Mouse (Mus musculus) kidney, embryonic 14.5 days (tissue): ENCODE measurements around the gene Rptor. TPM values are rescaled to one million over a fixed set of nuclear protein-coding genes. Genes with fewer than 3 reads are reported as not detected.

Experiments used
- ATAC-seq: fragments of 200-750 bp; cut with Nextera tagmentation; 2 replicates; pipeline ENCODE4 v1.8.0; 2017; ENCODE audit warnings: moderate number of reproducible peaks, mild to moderate bottlenecking, moderate TSS enrichment, moderate library complexity; ENCODE audit not compliant: low FRiP score, low TSS enrichment
- H3K27ac ChIP-seq: fragments of 300-500 bp; sonication (generic); 2 replicates; pipeline ENCODE4 v1.5.1; 2014; ENCODE audit warnings: low read depth, mild to moderate bottlenecking, low read length, moderate library complexity, mixed read lengths
- H3K27me3 ChIP-seq: fragments of 300-500 bp; sonication (generic); 2 replicates; pipeline ENCODE4 v1.6.1; 2014; ENCODE audit warnings: mild to moderate bottlenecking, low read length; ENCODE audit not compliant: control insufficient read depth, insufficient read depth
- H3K36me3 ChIP-seq: fragments of 300-500 bp; sonication (generic); 2 replicates; pipeline ENCODE4 v1.6.1; 2014; ENCODE audit warnings: low read length, mixed read lengths; ENCODE audit not compliant: control insufficient read depth, insufficient read depth
- H3K4me1 ChIP-seq: fragments of 300-500 bp; sonication (generic); 2 replicates; pipeline ENCODE4 v1.6.1; 2014; ENCODE audit warnings: low read length, mixed read lengths; ENCODE audit not compliant: control insufficient read depth, insufficient read depth
- H3K4me2 ChIP-seq: fragments of 300-500 bp; sonication (generic); replicated peaks from 2 replicates; pipeline ENCODE4 v1.6.1; 2014; ENCODE audit warnings: low read depth, mild to moderate bottlenecking, low read length
- H3K4me3 ChIP-seq: fragments of 300-500 bp; sonication (generic); 2 replicates; pipeline ENCODE4 v1.5.1; 2014; ENCODE audit warnings: mild to moderate bottlenecking, low read length
- H3K9ac ChIP-seq: fragments of 300-500 bp; sonication (generic); 2 replicates; pipeline ENCODE4 v1.6.1; 2014; ENCODE audit warnings: low read depth, mild to moderate bottlenecking, low read length, moderate library complexity
- H3K9me3 ChIP-seq: fragments of 300-500 bp; sonication (generic); 2 replicates; pipeline ENCODE4 v1.6.1; 2016; ENCODE audit warnings: low read length; ENCODE audit not compliant: control insufficient read depth
- WGBS: fragments of 180-500 bp; shearing (Covaris S2); extraction: QIAGEN DNeasy Blood & Tissue Kit; methylation state at CpG from one replicate; pipeline ENCODE4 v1.1.7; 2014; 5-methylcytosine and 5-hydroxymethylcytosine counted together
- polyA plus RNA-seq: library from polyadenylated mRNA; unstranded; fragments of >200 nt; fragmentation: Nextera tagmentation; extraction: Ambion mirVana; gene quantifications from 2 replicates; pipeline ENCODE4 v1.2.1, GENCODE M21; 2014

The Rptor gene
- polyA plus RNA-seq, 1 experiment from 2014 or later: 15.7 TPM

DNA sequence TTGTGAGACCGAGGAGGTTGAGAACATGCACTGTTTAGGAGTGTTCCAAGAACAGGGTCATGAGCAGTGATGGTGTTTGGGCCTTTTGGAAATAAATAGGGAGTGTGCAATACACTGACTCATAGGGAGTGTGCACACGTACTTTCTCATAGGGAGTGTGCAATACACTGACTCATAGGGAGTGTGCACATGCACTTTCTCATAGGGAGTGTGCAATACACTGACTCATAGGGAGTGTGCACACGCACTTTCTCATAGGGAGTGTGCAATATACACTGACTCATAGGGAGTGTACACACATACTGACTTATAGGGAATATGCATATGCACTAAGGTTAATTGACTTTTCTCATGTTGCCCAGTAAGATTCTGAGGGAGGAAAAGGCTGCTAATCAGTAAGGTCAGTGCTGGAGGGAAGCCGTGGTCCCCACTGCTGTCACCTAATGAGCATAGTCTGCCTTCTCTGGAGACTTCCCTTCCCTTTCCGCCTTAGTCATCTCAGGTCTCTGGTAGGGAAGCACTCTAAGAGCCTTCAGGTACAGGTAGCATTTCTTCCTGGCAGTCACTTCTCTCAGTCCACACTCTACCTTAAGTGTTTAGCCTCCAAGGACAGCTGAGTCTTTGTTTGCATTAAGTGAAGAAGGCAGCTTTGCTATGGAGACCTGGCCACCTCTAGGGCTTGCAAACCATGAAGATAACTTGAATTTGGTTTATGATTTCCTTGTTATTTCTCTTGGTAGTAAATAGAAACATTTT is 113.3 kb downstream of the Rptor start:
- H3K4me1 ChIP-seq: peaks cover 14% of the 10 kb centered on the region; the same call in 1 of the 2 replicates
- H3K4me2 ChIP-seq: no peak overlapping the region
- H3K9ac ChIP-seq: no peak overlapping the region
- H3K9me3 ChIP-seq: no peaks in the 10 kb centered on the region
- no peak overlapping the region for H3K4me3 ChIP-seq
- 0 out of 2 replicates have a peak, but pooled peaks have one; percentile 20 for ATAC-seq
- no peaks in the 10 kb centered on the region for H3K36me3 ChIP-seq
- 87% methylated on average over 5 of the region's 5 CpGs for WGBS
- H3K27me3 ChIP-seq: no peaks in the 10 kb centered on the region
- H3K27ac ChIP-seq: no peak overlapping the region

DNA sequence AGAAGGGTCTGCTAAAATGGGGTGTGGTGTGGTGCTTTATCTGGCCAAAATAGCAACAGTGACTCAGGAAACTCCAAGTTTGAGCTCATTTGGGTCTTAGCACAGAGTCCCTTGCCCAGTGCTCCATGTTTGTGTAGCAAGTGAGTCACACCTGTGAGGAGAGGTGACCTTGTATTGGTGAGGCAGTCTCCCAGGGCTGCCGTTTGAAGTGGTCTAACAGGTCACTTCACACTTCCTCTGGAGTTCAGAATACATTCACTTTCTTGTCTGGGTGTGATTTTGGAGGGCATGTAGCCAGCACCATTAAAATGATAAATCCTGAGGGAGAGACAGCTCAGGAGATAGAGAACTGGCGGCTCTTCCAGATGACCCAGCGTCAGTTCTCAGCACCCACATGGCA is 115.4 kb downstream of the Rptor start:
- no peak overlapping the region for H3K4me2 ChIP-seq
- no peak for ATAC-seq
- H3K27ac ChIP-seq: no peak overlapping the region
- H3K4me3 ChIP-seq: no peak overlapping the region
- H3K36me3 ChIP-seq: no peaks in the 10 kb centered on the region
- no peaks in the 10 kb centered on the region for H3K27me3 ChIP-seq
- peaks cover 14% of the 10 kb centered on the region; the same call in 1 of the 2 replicates for H3K4me1 ChIP-seq
- H3K9ac ChIP-seq: no peak overlapping the region
- H3K9me3 ChIP-seq: no peaks in the 10 kb centered on the region
- WGBS: 92% methylated on average over 3 of the region's 3 CpGs

DNA sequence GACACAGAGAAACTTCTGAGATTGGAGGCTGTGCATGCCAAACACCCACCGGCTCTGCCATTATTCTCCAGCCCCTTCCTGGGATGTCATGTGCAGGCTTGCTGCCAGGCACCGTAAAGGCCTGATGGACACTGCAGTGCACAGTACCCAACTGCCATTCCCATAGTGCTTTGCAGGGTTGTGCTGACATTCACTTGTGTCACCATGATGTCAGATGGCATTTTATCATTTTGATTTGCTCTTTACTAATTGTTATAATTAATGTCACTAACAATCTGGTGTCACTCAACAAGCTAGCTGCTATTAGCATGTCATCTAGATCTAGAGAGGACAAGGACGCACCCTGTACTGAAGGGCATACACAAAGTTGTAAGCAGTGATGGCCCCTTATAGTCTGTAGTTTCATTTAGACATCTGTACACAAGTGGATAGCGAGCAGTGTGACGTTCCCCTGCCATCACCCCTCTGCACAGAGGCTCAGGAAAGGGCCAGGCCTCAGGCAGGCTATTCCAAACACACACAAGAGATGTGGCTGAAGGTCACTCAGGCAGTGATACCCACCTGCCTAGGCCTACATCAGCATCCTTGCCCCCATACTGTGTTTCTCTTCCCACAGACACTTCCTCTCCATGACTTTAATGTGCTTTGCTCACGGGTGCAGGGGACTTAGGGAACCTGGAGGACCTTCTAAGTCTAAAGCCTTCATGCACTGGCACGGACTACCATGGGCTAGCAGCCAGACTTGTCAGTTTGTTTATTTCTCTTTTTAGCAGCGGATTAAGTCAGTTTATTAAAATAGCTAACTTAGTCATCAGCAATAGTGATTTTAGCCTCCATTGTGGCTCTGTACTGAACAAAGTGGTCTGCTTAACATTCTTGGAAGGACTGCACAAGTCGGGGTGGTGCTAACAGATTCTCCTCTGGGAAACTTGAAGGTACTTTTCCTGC is 117.7 kb downstream of the Rptor start:
- Histone ChIP-seq H3K4me2 (no peak overlapping the region), H3K36me3 (peaks cover 3% of the 10 kb centered on the region; the same call in 1 of the 2 replicates), H3K27ac (no peak overlapping the region), H3K9me3 (no peaks in the 10 kb centered on the region), H3K4me3 (no peak overlapping the region), H3K4me1 (peaks cover 1% of the 10 kb centered on the region; the same call in 1 of the 2 replicates), H3K9ac (no peak overlapping the region), H3K27me3 (no peaks in the 10 kb centered on the region)
- WGBS: 86% methylated on average over 9 of the region's 9 CpGs
- ATAC-seq: no peak

DNA sequence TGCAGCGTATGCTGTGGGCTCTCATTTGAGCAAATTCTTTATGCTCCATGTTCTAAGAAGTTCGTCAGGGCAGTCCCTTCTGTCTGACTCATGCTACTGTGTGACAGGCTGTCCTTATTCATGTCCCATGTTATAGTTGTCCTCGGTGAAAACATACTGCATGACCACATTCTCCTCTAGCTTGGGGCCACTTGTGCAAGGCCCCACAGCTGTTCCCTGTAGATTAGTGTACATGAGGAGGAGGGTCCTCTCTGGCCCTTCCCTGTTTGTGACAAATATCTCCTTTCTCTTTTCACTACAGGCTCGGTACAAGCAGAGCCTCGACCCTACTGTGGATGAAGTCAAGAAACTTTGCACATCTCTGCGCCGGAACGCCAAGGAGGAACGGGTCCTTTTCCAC is 122.0 kb downstream of the Rptor start:
- H3K4me1 ChIP-seq: no peaks in the 10 kb centered on the region
- WGBS: 89% methylated on average over 9 of the region's 9 CpGs

DNA sequence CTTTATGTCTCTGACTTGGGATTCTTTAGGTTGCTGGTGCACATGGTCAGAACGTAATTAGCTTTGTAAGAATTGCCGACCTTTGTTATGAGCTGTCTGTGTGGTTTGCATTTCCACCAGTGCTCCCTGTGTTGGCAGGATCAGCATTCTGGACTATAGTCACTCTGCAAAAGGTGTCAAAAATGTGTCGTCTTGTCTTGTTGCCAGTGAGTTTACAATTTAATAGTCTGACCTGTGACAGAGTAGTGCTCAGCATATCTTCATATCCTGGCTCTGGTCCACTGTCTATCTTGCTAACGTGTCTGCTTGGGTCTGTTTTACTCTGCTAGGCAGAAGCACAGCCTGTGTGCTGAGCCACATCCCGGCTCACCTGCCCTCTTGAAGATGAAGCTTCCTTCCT is 128.7 kb downstream of the Rptor start:
- Histone ChIP-seq H3K9me3 (no peaks in the 10 kb centered on the region), H3K4me3 (no peak overlapping the region), H3K4me1 (no peaks in the 10 kb centered on the region), H3K4me2 (no peak overlapping the region), H3K36me3 (peaks cover under 1% of the 10 kb centered on the region; the same call in 1 of the 2 replicates), H3K9ac (no peak overlapping the region), H3K27me3 (no peaks in the 10 kb centered on the region), H3K27ac (no peak overlapping the region)
- 83% methylated on average over 5 of the region's 5 CpGs for WGBS
- ATAC-seq: no peak

More for the DNA sequence above, 122.0 kb downstream of the Rptor start:
- no peak for ATAC-seq
- Histone ChIP-seq H3K27me3 (no peaks in the 10 kb centered on the region), H3K9me3 (no peaks in the 10 kb centered on the region), H3K4me2 (no peak overlapping the region), H3K27ac (no peak overlapping the region), H3K36me3 (peaks cover 14% of the 10 kb centered on the region; the same call in 1 of the 2 replicates), H3K4me3 (no peak overlapping the region), H3K9ac (no peak overlapping the region)

DNA sequence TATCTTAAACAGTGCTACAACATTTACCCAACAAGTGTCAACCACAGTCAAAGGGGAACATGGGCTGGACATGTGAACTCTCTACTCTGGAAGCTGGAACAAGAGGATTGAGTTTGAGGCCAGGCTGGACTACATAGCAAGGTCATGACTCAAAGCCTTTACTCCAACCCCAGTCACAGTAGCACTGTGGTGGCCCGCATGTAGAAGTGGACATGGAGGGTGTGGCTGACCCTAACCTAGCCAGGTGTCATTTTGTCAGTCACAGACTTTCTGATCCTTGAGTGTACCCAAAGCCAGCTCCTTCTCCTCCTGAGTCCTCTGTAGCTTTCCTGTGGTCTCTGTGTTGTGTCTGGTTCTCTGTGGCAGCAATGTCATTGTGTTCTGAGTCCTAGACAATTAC is 129.7 kb downstream of the Rptor start:
- Histone ChIP-seq H3K4me2 (no peak overlapping the region), H3K4me3 (no peak overlapping the region), H3K27ac (no peak overlapping the region), H3K36me3 (no peaks in the 10 kb centered on the region; the same call in 1 of the 2 replicates), H3K9ac (no peak overlapping the region), H3K27me3 (no peaks in the 10 kb centered on the region), H3K9me3 (no peaks in the 10 kb centered on the region), H3K4me1 (no peaks in the 10 kb centered on the region)
- 65% methylated on average over 1 of the region's 1 CpGs for WGBS
- ATAC-seq: no peak

DNA sequence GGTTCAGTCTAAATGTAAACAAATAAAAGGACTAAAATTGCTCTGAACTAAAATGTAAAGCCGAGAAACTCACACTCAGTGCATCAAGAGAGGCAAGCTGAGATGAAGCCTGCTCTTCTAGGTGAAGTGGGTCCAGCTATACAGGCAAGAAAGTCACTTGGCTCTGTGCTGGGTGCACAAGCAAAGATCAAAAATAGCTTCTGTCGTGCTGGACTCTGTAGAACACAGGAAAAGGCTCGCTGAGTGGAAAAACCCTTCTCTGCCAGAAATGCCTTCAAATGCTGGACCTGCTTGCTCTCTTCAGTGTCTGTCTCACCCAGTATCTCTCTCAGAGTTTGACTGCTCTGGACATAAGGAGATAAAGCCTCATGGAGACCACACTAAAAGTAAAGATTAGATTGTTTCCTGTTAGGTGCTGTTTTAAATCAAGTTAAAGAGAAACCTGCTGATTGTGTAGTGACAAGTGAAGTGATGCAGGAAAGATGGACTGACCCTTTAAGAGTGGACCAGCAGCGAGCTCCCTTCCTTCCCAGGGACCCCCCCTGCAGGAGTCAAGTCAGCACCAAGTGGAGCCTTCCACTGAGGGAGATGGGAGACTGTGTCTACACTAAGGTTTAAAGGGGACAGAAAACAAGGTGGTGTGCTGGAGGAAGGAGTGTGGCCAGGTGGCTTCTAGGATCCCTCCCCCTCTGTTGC is 130.4 kb downstream of the Rptor start:
- 55% methylated on average over 4 of the region's 4 CpGs for WGBS
- no peaks in the 10 kb centered on the region for H3K27me3 ChIP-seq
- H3K4me3 ChIP-seq: no peak overlapping the region
- H3K9ac ChIP-seq: no peak overlapping the region
- no peaks in the 10 kb centered on the region for H3K4me1 ChIP-seq
- no peak for ATAC-seq
- H3K27ac ChIP-seq: no peak overlapping the region
- H3K9me3 ChIP-seq: no peaks in the 10 kb centered on the region
- no peaks in the 10 kb centered on the region; the same call in 1 of the 2 replicates for H3K36me3 ChIP-seq
- no peak overlapping the region for H3K4me2 ChIP-seq

DNA sequence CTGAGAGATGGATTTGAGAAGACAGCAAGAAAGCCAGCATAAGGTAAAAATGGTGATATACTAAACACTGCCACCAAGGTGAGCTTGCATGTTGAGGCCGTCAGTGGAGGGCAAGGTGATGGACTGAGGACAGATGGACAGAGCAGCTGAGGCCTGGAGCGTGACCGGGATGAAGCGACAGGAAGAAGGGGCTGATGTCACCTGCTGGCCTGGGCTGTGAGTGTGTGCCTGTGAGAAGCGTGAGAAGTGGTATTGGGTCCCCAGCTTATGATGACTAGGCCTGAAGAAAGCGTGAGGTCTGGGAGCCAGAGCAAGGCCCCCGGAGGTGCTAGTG is 130.9 kb downstream of the Rptor start:
- Histone ChIP-seq H3K4me1 (no peaks in the 10 kb centered on the region), H3K4me2 (no peak overlapping the region), H3K27ac (no peak overlapping the region), H3K9ac (no peak overlapping the region), H3K27me3 (no peaks in the 10 kb centered on the region), H3K9me3 (no peaks in the 10 kb centered on the region), H3K36me3 (no peaks in the 10 kb centered on the region), H3K4me3 (no peak overlapping the region)
- 91% methylated on average over 7 of the region's 7 CpGs for WGBS
- ATAC-seq: no peak
